Mouse (Mus musculus) thymus, adult 2 months (tissue): ENCODE data around the gene Tmem158.

ENCODE experiments used
- CTCF ChIP-seq: fragments of 200-500 bp; IDR thresholded peaks from 2 replicates; pipeline ENCODE4 v1.5.1; 2012; ENCODE audit warnings: mild to moderate bottlenecking, control low read depth, low read length, moderate library complexity, borderline replicate concordance; ENCODE audit not compliant: control insufficient read depth, poor library complexity, insufficient read depth; ENCODE audit errors: extremely low read depth
- POLR2A ChIP-seq: fragments of 200-500 bp; IDR thresholded peaks from 2 replicates; pipeline ENCODE4 v1.6.1; 2012; ENCODE audit warnings: mild to moderate bottlenecking, low read length, control low read depth, moderate library complexity; ENCODE audit not compliant: control insufficient read depth, poor library complexity, insufficient read depth; ENCODE audit errors: extremely low read depth

GRCm38 (mm10) chr9:123309073-123309472 is 48.5 kb upstream of the Tmem158 start:
- TF ChIP-seq POLR2A (no peak), CTCF (no peak)
